Mouse (Mus musculus) forebrain, embryonic 15.5 days (tissue): ENCODE measurements around the gene Adamts12. TPM values are rescaled to one million over a fixed set of nuclear protein-coding genes. Genes with fewer than 3 reads are reported as not detected.

ENCODE experiments used
- ATAC-seq: fragments of 200-750 bp; cut with Nextera tagmentation; replicated peaks from 2 replicates; pipeline ENCODE4 v1.8.0; 2017; ENCODE audit warnings: mild to moderate bottlenecking, moderate TSS enrichment, moderate library complexity
- H3K27ac ChIP-seq: fragments of 300-500 bp; sonication (generic); replicated peaks from 2 replicates; pipeline ENCODE4 v1.5.1; 2015; ENCODE audit warnings: mild to moderate bottlenecking, inconsistent platforms
- H3K27me3 ChIP-seq: fragments of 300-500 bp; sonication (generic); 2 replicates; pipeline ENCODE4 v1.6.1; 2015; ENCODE audit warnings: inconsistent platforms
- H3K36me3 ChIP-seq: fragments of 300-500 bp; sonication (generic); 2 replicates; pipeline ENCODE4 v1.6.1; 2015; ENCODE audit warnings: mild to moderate bottlenecking, inconsistent platforms
- H3K4me1 ChIP-seq: fragments of 300-500 bp; sonication (generic); 2 replicates; pipeline ENCODE4 v1.6.1; 2015; ENCODE audit warnings: inconsistent platforms
- H3K4me2 ChIP-seq: fragments of 300-500 bp; sonication (generic); replicated peaks from 2 replicates; pipeline ENCODE4 v1.6.1; 2015; ENCODE audit warnings: mild to moderate bottlenecking, inconsistent platforms
- H3K4me3 ChIP-seq: fragments of 300-500 bp; sonication (generic); 2 replicates; pipeline ENCODE4 v1.5.1; 2015; ENCODE audit warnings: mild to moderate bottlenecking, inconsistent platforms
- H3K9ac ChIP-seq: fragments of 300-500 bp; sonication (generic); replicated peaks from 2 replicates; pipeline ENCODE4 v1.6.1; 2015; ENCODE audit warnings: mild to moderate bottlenecking, inconsistent platforms
- H3K9me3 ChIP-seq: fragments of 300-500 bp; sonication (generic); 2 replicates; pipeline ENCODE4 v1.6.1; 2016; ENCODE audit warnings: inconsistent platforms
- WGBS: fragments of 180-500 bp; shearing (Covaris S2); methylation state at CpG from one replicate; pipeline ENCODE4 v1.1.7; 2015; ENCODE audit warnings: mixed read lengths; 5-methylcytosine and 5-hydroxymethylcytosine counted together
- polyA plus RNA-seq: library from polyadenylated mRNA; unstranded; fragments of >200 nt; fragmentation: Nextera tagmentation; extraction: Ambion mirVana; gene quantifications from 2 replicates; pipeline ENCODE4 v1.2.1, GENCODE M21; 2015

Gene Adamts12
- polyA plus RNA-seq, 1 experiment from 2014 or later, result 1.0 TPM

DNA sequence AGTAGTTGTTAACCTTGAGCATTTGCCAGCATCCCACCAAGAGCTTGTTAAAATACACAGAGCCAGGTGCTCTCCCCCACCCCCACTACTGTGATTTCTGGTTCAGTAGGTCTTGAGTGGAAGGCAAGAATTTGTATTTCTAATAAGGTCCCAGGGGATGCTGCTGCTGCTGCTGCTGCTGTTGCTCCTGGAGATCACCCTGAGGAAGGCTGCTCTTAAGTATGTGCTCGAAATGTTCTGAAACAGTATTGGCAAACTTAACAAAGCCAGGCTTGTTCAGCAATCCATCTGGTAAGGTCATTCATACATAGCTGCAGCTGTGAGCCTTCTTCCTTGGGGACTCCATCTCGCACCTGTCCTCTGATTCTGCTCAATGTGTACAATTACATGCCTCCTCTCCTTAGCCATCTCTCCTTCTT, 115.2 kb downstream of the Adamts12 start:
- Histone ChIP-seq H3K9ac (no peak overlapping the region), H3K4me1 (no peaks in the 10 kb centered on the region), H3K4me3 (no peak overlapping the region), H3K27ac (no peak overlapping the region), H3K4me2 (no peak overlapping the region), H3K36me3 (no peaks in the 10 kb centered on the region), H3K9me3 (no peaks in the 10 kb centered on the region), H3K27me3 (no peaks in the 10 kb centered on the region)
- WGBS, result 64% methylated on average over 2 of the region's 2 CpGs
- ATAC-seq, result no peak

DNA sequence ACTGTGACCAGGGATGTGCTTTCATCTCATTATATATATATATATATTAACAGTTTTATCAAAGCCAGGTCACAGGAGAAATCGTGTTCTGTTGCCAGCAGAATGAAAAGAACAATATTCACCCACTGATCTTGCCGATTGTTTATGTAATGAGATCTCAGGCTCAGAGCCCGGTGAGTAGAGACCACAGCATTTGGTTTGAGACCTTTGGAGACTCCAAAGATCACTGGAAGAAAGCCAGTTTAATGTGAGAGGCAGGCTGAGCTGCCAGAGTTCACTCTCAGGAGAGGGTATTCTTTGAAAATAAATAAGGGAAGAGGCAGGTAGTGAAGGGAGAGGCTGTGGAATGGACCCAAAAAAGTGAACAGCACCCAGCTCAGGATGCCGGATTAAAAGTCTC, 122.1 kb downstream of the Adamts12 start:
- no peak overlapping the region for H3K27ac ChIP-seq
- H3K4me1 ChIP-seq, result no peaks in the 10 kb centered on the region
- no peaks in the 10 kb centered on the region for H3K36me3 ChIP-seq
- no peak for ATAC-seq
- 71% methylated on average over 4 of the region's 4 CpGs for WGBS
- no peaks in the 10 kb centered on the region for H3K9me3 ChIP-seq
- no peak overlapping the region for H3K9ac ChIP-seq
- H3K4me2 ChIP-seq, result no peak overlapping the region
- H3K4me3 ChIP-seq, result no peak overlapping the region
- H3K27me3 ChIP-seq, result no peaks in the 10 kb centered on the region

DNA sequence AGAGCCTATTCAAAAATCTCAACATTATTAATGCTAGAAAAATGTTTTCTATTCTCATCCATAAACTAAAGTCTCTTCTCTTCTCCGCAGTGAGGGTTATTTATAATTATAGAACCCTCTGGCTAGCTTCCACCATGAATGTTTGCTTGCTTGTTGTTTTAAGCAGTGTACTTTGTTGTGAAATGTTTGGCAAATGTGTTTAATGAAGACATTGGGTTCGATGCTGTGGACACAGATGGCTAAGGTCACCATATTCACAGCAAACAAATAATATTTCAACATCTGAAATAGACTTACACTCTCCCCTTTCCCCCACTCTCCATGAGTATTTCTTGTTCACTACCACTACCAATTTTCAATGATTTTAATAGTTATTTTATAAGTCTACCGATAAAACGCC, 125.9 kb downstream of the Adamts12 start:
- H3K9ac ChIP-seq, result no peak overlapping the region
- no peak overlapping the region for H3K4me3 ChIP-seq
- no peak for ATAC-seq
- H3K27ac ChIP-seq, result no peak overlapping the region
- no peaks in the 10 kb centered on the region for H3K27me3 ChIP-seq
- no peaks in the 10 kb centered on the region for H3K4me1 ChIP-seq
- no peaks in the 10 kb centered on the region for H3K9me3 ChIP-seq
- no peaks in the 10 kb centered on the region for H3K36me3 ChIP-seq
- 84% methylated on average over 4 of the region's 4 CpGs for WGBS
- H3K4me2 ChIP-seq, result no peak overlapping the region

DNA sequence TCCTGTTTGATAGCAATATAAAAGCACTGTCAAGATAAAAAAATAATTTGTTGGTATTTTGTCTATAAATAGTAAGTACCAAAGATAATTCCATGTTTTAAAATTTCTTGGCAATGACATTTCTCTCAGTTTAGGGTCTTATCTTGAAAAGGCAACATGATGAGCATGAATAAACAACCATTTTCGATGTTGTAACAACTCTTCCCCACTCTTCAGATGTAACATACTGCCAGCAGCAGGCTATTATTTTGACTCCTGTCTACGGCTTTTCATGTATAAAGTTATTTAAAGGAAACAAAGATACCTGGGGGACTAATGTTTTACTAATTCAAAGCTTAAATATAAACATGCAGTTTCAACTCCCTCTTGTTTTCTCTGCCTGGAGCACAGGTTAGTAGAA, 128.2 kb downstream of the Adamts12 start:
- 81% methylated on average over 2 of the region's 2 CpGs for WGBS
- no peak overlapping the region for H3K9ac ChIP-seq
- no peaks in the 10 kb centered on the region for H3K4me1 ChIP-seq
- H3K27ac ChIP-seq, result no peak overlapping the region
- H3K36me3 ChIP-seq, result no peaks in the 10 kb centered on the region
- no peaks in the 10 kb centered on the region for H3K9me3 ChIP-seq
- H3K27me3 ChIP-seq, result no peaks in the 10 kb centered on the region
- H3K4me2 ChIP-seq, result no peak overlapping the region
- H3K4me3 ChIP-seq, result no peak overlapping the region
- ATAC-seq, result no peak

DNA sequence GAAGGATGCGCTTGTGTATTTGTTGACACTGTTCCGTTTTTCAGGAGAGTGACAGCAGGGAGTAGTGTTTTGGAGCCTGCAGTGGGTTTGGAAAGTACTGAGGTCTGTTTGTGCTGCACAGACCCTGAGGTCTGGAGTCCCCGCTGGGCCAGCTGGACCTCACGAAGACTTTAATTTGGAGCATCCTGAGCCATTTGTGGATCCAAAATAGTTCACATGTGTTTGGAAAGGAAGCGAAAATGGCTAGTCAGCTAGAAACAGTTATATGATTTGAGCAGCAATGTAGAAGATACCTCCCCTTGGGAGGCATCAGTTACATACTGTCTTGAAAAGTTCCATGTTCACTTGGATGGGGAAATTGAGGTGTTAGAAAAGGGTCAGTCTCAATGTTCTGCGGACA, 132.5 kb downstream of the Adamts12 start:
- no peak overlapping the region for H3K9ac ChIP-seq
- no peak overlapping the region for H3K4me3 ChIP-seq
- no peak overlapping the region for H3K27ac ChIP-seq
- ATAC-seq, result no peak
- no peak overlapping the region for H3K4me2 ChIP-seq
- H3K4me1 ChIP-seq, result no peaks in the 10 kb centered on the region
- no peaks in the 10 kb centered on the region for H3K36me3 ChIP-seq
- H3K9me3 ChIP-seq, result no peaks in the 10 kb centered on the region
- H3K27me3 ChIP-seq, result no peaks in the 10 kb centered on the region
- WGBS, result 90% methylated on average over 6 of the region's 6 CpGs

DNA sequence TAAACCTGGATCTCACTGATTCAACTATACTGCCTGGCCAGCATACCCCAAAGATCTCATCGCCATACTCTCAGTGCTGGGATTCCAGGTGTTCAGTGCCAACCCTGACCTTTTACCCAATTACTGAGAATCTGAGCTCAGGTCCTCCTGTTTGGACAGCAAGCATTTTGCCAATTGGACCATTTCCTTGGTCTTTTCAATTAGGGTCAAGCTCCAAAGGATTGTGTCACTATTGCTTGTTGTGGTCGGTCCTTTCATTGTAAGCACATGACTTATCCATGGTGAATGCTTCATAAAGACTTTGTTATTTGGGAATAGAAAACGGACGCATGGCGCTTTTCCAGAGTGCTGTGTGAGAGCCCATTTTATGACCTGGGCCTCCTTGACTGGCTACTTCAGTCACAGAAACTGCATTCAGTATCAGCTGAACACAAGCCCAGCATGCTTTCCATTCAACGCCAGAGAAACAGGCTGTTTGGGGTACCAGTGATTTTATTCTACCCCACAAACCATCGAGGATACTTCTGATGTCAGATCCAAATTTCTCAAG, 133.7 kb downstream of the Adamts12 start:
- Histone ChIP-seq H3K27me3 (no peaks in the 10 kb centered on the region), H3K4me2 (no peak overlapping the region), H3K36me3 (no peaks in the 10 kb centered on the region), H3K9ac (no peak overlapping the region), H3K27ac (no peak overlapping the region), H3K4me1 (no peaks in the 10 kb centered on the region), H3K9me3 (no peaks in the 10 kb centered on the region), H3K4me3 (no peak overlapping the region)
- no peak for ATAC-seq
- 51% methylated on average over 7 of the region's 7 CpGs for WGBS

DNA sequence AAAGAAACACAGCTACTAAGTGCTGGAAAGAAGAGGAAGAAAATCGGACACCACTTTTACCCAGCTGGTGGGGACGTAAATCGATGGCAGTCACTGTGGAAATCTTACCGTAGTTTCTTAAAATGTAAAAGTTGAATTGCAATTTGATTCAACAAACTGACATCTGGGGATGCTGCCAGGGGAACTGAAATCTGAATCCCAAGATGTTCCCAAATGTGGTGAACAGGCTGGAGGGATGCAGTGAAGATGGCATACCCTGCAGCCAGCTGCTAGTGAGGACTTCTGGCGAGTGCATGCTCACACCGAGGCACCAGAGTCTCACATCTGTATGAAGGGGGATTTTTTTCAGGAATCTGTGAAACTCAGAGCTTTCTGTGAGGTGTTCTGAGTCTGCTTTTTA, 138.5 kb downstream of the Adamts12 start:
- H3K4me1 ChIP-seq, result no peaks in the 10 kb centered on the region
- H3K9ac ChIP-seq, result no peak overlapping the region
- WGBS, result 84% methylated on average over 6 of the region's 6 CpGs
- H3K9me3 ChIP-seq, result no peaks in the 10 kb centered on the region
- no peaks in the 10 kb centered on the region for H3K36me3 ChIP-seq
- ATAC-seq, result no peak
- H3K27me3 ChIP-seq, result no peaks in the 10 kb centered on the region
- H3K27ac ChIP-seq, result no peak overlapping the region
- no peak overlapping the region for H3K4me3 ChIP-seq
- no peak overlapping the region for H3K4me2 ChIP-seq

DNA sequence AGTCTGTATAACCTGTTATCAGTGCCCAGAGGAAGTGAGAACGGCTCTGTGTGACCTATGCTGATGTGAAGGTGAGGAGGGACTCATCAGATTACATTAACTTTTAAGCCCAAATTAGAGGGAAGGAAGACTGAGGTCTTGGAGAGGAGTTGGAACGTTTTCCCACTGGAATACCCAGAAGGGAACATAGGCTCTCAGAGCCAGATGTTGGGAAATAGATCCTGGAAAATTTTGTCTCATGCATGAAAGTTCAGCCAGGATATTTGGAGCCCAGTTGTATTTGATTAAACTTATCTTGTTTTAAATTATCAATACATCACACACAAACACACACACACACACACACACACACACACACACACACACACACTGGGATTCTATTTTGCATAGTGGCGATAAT, 140.3 kb downstream of the Adamts12 start:
- Histone ChIP-seq H3K4me3 (no peak overlapping the region), H3K27me3 (no peaks in the 10 kb centered on the region), H3K4me1 (no peaks in the 10 kb centered on the region), H3K36me3 (no peaks in the 10 kb centered on the region), H3K27ac (no peak overlapping the region), H3K9me3 (no peaks in the 10 kb centered on the region), H3K4me2 (no peak overlapping the region), H3K9ac (no peak overlapping the region)
- WGBS, result 88% methylated on average over 3 of the region's 3 CpGs
- no peak for ATAC-seq

DNA sequence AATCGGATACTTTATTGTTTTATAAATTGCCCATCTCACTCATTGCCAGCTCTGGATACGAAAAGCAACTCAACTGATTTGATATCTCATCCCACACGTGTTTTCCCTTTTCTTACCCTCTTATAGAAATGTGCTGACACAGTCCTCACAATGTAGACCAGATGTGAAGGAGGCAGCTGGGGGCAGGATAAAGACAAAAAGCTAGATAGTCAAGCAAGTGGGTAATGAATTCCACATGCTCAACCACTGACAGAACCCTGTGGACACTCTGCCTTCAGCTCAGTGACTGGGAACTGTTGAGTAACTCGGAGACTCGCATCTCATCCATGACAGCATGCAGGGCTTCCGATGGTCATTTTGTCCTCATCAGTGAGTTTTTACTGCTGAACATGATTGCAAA, 146.4 kb downstream of the Adamts12 start:
- no peak for ATAC-seq
- no peaks in the 10 kb centered on the region for H3K36me3 ChIP-seq
- no peak overlapping the region for H3K9ac ChIP-seq
- no peaks in the 10 kb centered on the region for H3K9me3 ChIP-seq
- no peaks in the 10 kb centered on the region for H3K27me3 ChIP-seq
- H3K4me2 ChIP-seq, result no peak overlapping the region
- 89% methylated on average over 6 of the region's 6 CpGs for WGBS
- no peaks in the 10 kb centered on the region for H3K4me1 ChIP-seq
- H3K27ac ChIP-seq, result no peak overlapping the region
- H3K4me3 ChIP-seq, result no peak overlapping the region

DNA sequence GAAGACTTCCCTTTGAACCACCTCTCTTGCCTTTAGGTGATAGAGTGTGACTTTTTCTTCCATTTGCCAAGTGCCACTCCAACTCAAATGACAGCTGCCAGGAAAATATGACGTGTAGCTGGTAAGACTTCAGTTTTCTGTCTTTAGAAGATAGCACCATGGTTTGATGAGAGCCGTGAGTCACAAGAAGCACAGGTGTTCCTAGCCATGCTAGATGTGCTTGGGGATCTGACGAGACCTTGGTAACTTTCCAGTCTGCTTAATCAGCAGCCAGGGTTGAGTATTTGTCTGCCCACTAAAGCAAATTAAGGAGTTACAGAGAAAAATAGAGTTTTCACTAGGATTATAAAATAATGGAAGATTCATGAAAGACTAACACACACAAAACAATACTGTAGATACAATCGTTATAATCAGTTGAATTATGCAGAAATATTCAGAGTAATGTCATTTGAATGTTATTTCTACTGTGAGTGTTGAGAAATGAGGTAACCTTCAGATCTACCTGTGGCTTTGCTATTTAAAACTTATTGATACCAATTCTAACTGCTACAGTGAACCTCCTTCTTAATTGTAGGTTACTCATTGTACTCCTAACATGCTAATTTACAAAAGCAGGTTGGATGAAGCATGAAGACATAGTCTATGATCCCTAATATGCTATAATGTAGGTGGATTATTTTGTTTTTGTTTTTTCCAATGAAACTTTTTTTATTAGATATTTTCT, 169.5 kb downstream of the Adamts12 start:
- H3K36me3 ChIP-seq, result no peaks in the 10 kb centered on the region
- no peaks in the 10 kb centered on the region for H3K9me3 ChIP-seq
- H3K4me3 ChIP-seq, result no peak overlapping the region
- no peaks in the 10 kb centered on the region for H3K27me3 ChIP-seq
- 78% methylated on average over 4 of the region's 4 CpGs for WGBS
- no peaks in the 10 kb centered on the region for H3K4me1 ChIP-seq
- no peak overlapping the region for H3K9ac ChIP-seq
- H3K27ac ChIP-seq, result no peak overlapping the region
- no peak for ATAC-seq
- no peak overlapping the region for H3K4me2 ChIP-seq

DNA sequence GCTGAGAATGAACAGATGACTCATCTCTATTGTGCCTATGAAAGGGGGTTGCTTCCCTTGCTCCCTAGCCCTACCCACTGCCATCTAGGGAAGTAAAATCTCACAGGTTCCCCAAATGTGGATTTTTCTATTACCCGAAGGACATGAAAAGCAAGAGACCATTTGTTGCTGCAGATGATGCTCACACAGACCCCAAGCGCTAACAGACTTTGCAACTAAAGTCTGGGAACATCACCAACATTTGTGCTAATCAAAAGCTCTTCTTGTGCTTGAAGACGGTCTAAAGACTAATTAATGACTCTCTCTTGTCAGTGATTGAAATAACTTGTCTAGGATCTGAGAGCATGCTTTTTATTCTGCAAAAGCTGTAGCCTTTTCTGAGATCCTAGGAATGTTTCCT, 175.8 kb downstream of the Adamts12 start:
- no peaks in the 10 kb centered on the region for H3K36me3 ChIP-seq
- no peak overlapping the region for H3K9ac ChIP-seq
- 60% methylated on average over 3 of the region's 3 CpGs for WGBS
- no peak overlapping the region for H3K4me3 ChIP-seq
- no peak overlapping the region for H3K27ac ChIP-seq
- no peak for ATAC-seq
- no peaks in the 10 kb centered on the region for H3K27me3 ChIP-seq
- H3K4me1 ChIP-seq, result no peaks in the 10 kb centered on the region
- no peak overlapping the region for H3K4me2 ChIP-seq
- H3K9me3 ChIP-seq, result no peaks in the 10 kb centered on the region

DNA sequence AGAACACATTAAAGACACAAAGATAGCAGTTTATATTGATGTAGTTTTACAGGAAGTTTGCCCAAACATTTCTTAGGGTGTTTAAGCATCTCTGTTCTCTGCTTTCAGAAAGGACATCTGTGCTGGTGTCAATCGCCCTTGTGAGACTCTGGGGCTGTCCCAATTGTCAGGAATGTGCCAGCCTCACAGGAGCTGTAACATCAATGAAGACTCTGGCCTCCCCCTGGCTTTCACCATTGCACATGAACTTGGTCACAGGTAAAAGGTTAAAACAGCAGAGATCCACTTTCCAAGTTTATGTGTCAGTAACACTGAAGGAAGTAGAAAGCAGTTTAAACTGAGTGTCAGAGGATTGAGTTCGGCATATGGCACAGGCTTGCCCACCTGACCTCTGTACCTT, 176.7 kb downstream of the Adamts12 start:
- Histone ChIP-seq H3K27me3 (no peaks in the 10 kb centered on the region), H3K36me3 (no peaks in the 10 kb centered on the region), H3K4me1 (no peaks in the 10 kb centered on the region), H3K4me3 (no peak overlapping the region), H3K4me2 (no peak overlapping the region), H3K9ac (no peak overlapping the region), H3K9me3 (no peaks in the 10 kb centered on the region), H3K27ac (no peak overlapping the region)
- no peak for ATAC-seq
- 74% methylated on average over 2 of the region's 2 CpGs for WGBS

DNA sequence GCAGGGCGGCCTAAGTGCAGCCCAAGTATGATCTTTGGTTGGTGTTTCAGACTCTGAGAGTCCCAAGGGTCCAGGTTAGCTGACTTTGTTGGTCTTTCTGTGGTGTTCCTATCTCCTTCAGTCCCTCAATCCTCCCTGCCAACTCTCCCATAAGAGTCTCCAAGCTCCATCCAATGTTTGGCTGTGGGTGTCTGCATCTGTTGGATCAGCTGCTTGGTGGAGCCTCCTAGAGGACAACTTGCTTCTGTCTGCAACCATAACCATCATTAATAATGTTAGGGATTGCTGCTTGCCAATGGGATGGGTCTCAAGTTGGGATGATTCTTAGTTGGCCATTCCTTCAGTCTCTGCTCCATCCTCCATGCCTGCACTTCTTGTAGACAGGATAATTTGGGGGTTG, 181.8 kb downstream of the Adamts12 start:
- no peak for ATAC-seq
- Histone ChIP-seq H3K36me3 (no peaks in the 10 kb centered on the region), H3K4me3 (no peak overlapping the region), H3K4me2 (no peak overlapping the region), H3K4me1 (no peaks in the 10 kb centered on the region), H3K9me3 (no peaks in the 10 kb centered on the region), H3K9ac (no peak overlapping the region), H3K27me3 (no peaks in the 10 kb centered on the region), H3K27ac (no peak overlapping the region)
- WGBS, result 78% methylated on average over 1 of the region's 1 CpGs
